Mouse (Mus musculus) G1E (cell line): Measurements from ENCODE around the gene Il22ra1. TPM values are rescaled to one million over a fixed set of nuclear protein-coding genes. Genes with fewer than 3 reads are reported as not detected.

Experiments used
- ATAC-seq: 2 replicates; pipeline ENCODE4 v1.8.0; 2016; ENCODE audit warnings: mild to moderate bottlenecking; ENCODE audit not compliant: insufficient number of reproducible peaks, poor library complexity, low FRiP score, severe bottlenecking; ENCODE audit errors: extremely low read depth
- DNase-seq: peaks from one replicate; pipeline ENCODE4 v3.0.0; 2012; ENCODE audit warnings: low spot score
- H3K27me3 ChIP-seq: 2 replicates; pipeline ENCODE4 v1.6.1; 2012; ENCODE audit warnings: mild to moderate bottlenecking, low read length, inconsistent platforms; ENCODE audit not compliant: insufficient read depth
- H3K36me3 ChIP-seq: replicated peaks from 2 replicates; pipeline ENCODE3; 2012; ENCODE audit warnings: mild to moderate bottlenecking, inconsistent platforms
- H3K4me1 ChIP-seq: 2 replicates; pipeline ENCODE4 v1.6.1; 2012; ENCODE audit warnings: low read depth, low read length, inconsistent platforms, mixed read lengths; ENCODE audit not compliant: insufficient read depth
- H3K4me3 ChIP-seq: 2 replicates; pipeline ENCODE4 v1.5.1; 2012; ENCODE audit warnings: low read depth, mild to moderate bottlenecking, inconsistent platforms, low read length, moderate library complexity, mixed read lengths
- H3K9me3 ChIP-seq: replicated peaks from 2 replicates; pipeline ENCODE4 v1.6.1; 2012; ENCODE audit warnings: inconsistent platforms
- CTCF ChIP-seq: IDR thresholded peaks from 2 replicates; pipeline ENCODE4 v1.5.1; 2012; ENCODE audit warnings: low read depth, low read length, inconsistent platforms, mixed read lengths
- GATA1 ChIP-seq: IDR thresholded peaks from 2 replicates; pipeline ENCODE4 v1.6.1; 2012; ENCODE audit warnings: borderline replicate concordance, low read length, inconsistent platforms, mixed read lengths
- GATA2 ChIP-seq: IDR thresholded peaks from 2 replicates; pipeline ENCODE4 v1.6.1; 2012; ENCODE audit warnings: low read depth, low read length, inconsistent platforms, borderline replicate concordance
- POLR2AphosphoS5 ChIP-seq: IDR thresholded peaks from 2 replicates; pipeline ENCODE4 v1.6.1; 2012; ENCODE audit warnings: low read depth, low read length, inconsistent platforms; ENCODE audit not compliant: insufficient replicate concordance
- TAL1 ChIP-seq: conservative IDR thresholded peaks from 2 replicates; pipeline ENCODE4 v1.6.1; 2012; ENCODE audit warnings: low read depth, low read length, inconsistent platforms, mixed read lengths
- polyA plus RNA-seq: library from polyadenylated mRNA; stranded (reverse); fragments of >175 nt; gene quantifications from 2 replicates; pipeline ENCODE4 v1.2.3, GENCODE M21; 2012
- total RNA-seq, 2 experiments: library from RNA; stranded (forward) in 1 of 2; stranded (reverse) in 1 of 2; fragments of 200-1000 nt in 1 of 2; fragments of >200 nt in 1 of 2; fragmentation: Nextera tagmentation in 1 of 2; gene quantifications; 2 replicates each; pipeline ENCODE4 v1.2.3; 2014 to 2017

Gene Il22ra1
- total and polyA plus RNA-seq, 3 experiments, result 0.05 TPM; not detected in 2

DNA sequence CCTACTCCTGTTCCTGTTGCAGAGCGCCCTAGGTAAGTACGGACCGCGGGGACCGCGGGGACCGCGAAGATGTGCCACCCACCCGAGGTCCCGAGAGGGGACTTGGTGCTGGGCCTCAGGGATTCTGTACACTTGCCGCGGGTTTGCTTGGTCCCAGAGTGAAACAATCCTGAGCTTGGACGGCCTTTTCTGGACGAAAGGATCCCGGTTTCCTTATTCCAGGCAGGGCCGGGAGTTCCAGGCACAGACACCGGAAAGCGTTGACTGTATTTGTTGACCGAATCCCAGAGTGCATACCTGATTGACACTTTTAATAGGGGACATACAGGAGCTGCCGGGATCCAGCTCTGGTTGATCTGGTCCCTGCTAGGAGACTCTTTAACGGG, 41.4 kb upstream of the Il22ra1 start:
- Histone ChIP-seq H3K36me3 (no peaks in the 10 kb centered on the region), H3K4me3 (no peak overlapping the region), H3K9me3 (no peaks in the 10 kb centered on the region), H3K4me1 (no peaks in the 10 kb centered on the region), H3K27me3 (peaks cover 11% of the 10 kb centered on the region)
- TF ChIP-seq GATA1, result no peak
- no peak for TF ChIP-seq TAL1
- no peak for TF ChIP-seq CTCF
- TF ChIP-seq GATA2, result no peak
- TF ChIP-seq POLR2AphosphoS5, result no peak
- no peak for DNase-seq
- no peak for ATAC-seq

GRCm38 (mm10) chr4:135689797-135690196, 38.2 kb upstream of the Il22ra1 start:
- Histone ChIP-seq H3K9me3 (no peaks in the 10 kb centered on the region), H3K4me3 (no peak overlapping the region), H3K27me3 (peaks cover 12% of the 10 kb centered on the region), H3K36me3 (no peaks in the 10 kb centered on the region), H3K4me1 (no peaks in the 10 kb centered on the region)
- DNase-seq, result no peak
- no peak for TF ChIP-seq GATA2
- TF ChIP-seq CTCF, result no peak
- TF ChIP-seq POLR2AphosphoS5, result no peak
- no peak for ATAC-seq

DNA sequence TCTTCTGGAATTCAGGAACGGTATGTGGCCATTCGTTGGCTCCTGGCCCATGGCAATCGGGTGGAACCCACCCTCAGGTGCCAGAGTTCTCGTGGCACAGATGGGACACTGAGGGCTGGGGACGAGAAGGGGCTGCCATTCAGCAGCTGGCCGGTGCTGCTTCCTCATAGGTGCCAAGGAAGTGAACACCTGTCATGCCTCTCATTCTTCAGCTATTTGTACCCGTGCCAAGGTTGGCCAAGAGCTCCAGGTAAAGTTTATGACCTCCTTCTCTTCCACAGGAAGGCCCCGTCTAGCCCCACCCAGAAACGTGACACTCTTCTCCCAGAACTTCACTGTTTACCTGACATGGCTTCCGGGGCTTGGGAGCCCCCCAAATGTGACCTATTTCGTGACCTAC, 37.7 kb upstream of the Il22ra1 start:
- DNase-seq (no peak), ATAC-seq (no peak)
- H3K27me3 ChIP-seq, result peaks cover 12% of the 10 kb centered on the region

GRCm38 (mm10) chr4:135692916-135693315, 35.1 kb upstream of the Il22ra1 start:
- DNase-seq, result no peak
- TF ChIP-seq TAL1 (no peak), POLR2AphosphoS5 (no peak), GATA2 (no peak), GATA1 (no peak), CTCF (no peak)
- Histone ChIP-seq H3K36me3 (no peaks in the 10 kb centered on the region), H3K27me3 (peaks cover 2% of the 10 kb centered on the region; the same call in 1 of the 2 replicates), H3K4me3 (no peak overlapping the region), H3K4me1 (no peaks in the 10 kb centered on the region), H3K9me3 (no peaks in the 10 kb centered on the region)
- ATAC-seq, result no peak

More for the DNA sequence above, 37.7 kb upstream of the Il22ra1 start:
- Histone ChIP-seq H3K4me1 (no peaks in the 10 kb centered on the region), H3K4me3 (no peak overlapping the region), H3K9me3 (no peaks in the 10 kb centered on the region), H3K36me3 (no peaks in the 10 kb centered on the region)
- TF ChIP-seq POLR2AphosphoS5 (no peak), GATA2 (no peak), TAL1 (no peak), CTCF (no peak), GATA1 (no peak)

DNA sequence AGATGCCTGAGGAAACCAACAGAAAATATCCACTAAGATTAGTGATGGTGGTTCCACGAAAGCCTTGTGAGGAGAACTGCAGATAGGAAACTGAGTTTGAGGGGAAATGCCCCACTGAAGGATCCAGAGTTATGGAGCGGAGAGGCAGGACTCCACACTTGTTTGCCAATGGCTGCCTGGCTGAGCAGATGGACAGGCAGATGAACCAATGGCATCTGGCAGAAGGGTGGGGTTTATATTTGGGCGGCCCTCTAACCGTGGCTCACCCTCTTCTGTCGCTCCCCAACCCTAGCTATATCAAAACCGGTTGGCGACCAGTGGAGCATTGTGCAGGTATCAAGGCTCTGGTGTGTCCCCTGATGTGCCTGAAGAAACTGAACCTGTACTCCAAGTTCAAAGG, 29.5 kb upstream of the Il22ra1 start:
- TF ChIP-seq CTCF (no peak), POLR2AphosphoS5 (no peak), GATA1 (no peak), TAL1 (no peak), GATA2 (no peak)
- peaks cover 3% of the 10 kb centered on the region; the same call in 1 of the 2 replicates for H3K27me3 ChIP-seq
- ATAC-seq, result no peak
- H3K4me3 ChIP-seq, result no peak overlapping the region
- no peaks in the 10 kb centered on the region for H3K36me3 ChIP-seq
- H3K9me3 ChIP-seq, result no peaks in the 10 kb centered on the region
- no peak for DNase-seq
- no peaks in the 10 kb centered on the region for H3K4me1 ChIP-seq

DNA sequence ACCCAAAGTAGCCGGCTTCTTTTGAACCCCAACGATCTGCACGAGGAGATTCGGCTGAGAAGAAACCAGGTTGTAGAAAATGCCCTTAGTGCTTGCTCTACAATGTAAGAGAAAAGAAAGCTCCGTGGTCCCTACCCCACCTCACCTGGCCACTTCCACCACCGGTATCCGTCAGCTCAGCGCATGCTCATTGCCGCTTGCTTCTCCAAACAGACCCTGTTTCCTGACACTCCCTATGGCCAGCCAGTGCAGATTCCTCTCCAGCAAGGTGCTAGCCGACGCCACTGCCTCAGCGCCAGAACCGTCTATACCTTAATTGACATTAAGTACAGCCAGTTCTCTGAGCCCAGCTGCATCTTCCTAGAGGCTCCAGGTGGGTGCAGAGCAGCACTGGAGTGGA, 24.5 kb upstream of the Il22ra1 start:
- no peak for DNase-seq
- H3K9me3 ChIP-seq, result no peaks in the 10 kb centered on the region
- H3K4me3 ChIP-seq, result no peak overlapping the region
- no peak for ATAC-seq
- TF ChIP-seq GATA2, result no peak
- TF ChIP-seq TAL1, result no peak
- no peak for TF ChIP-seq CTCF
- TF ChIP-seq GATA1, result no peak
- TF ChIP-seq POLR2AphosphoS5, result no peak
- H3K27me3 ChIP-seq, result peaks cover 2% of the 10 kb centered on the region; the same call in 1 of the 2 replicates
- H3K36me3 ChIP-seq, result no peaks in the 10 kb centered on the region
- H3K4me1 ChIP-seq, result no peaks in the 10 kb centered on the region

DNA sequence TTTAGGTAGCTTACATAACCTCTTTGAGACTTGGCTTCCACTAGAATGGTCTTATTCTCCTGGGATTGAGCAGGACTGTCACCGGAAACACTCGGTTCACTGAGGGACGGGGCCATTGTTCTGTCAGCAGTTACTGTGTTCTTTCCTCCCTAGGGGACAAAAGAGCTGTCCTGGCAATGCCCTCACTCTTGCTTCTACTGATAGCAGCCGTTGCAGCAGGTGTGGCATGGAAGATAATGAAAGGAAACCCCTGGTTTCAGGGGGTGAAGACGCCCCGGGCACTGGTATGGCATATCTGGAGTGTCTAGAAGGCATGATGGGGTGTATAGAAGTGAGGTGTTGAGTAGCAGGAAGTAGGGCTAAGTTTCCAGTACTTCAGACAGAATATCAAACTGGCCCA, 24.0 kb upstream of the Il22ra1 start:
- Histone ChIP-seq H3K4me3 (no peak overlapping the region), H3K36me3 (no peaks in the 10 kb centered on the region), H3K27me3 (peaks cover 2% of the 10 kb centered on the region; the same call in 1 of the 2 replicates), H3K4me1 (no peaks in the 10 kb centered on the region), H3K9me3 (no peaks in the 10 kb centered on the region)
- DNase-seq (no peak), ATAC-seq (no peak)
- no peak for TF ChIP-seq TAL1
- TF ChIP-seq CTCF, result no peak
- TF ChIP-seq GATA2, result no peak
- TF ChIP-seq GATA1, result no peak
- TF ChIP-seq POLR2AphosphoS5, result no peak
